Mouse (Mus musculus) cerebellum, adult 9-10 months (tissue): ENCODE data around the gene 4933430I17Rik.
A peak's percentile ranks its signal among the peaks of the same experiment; 100 is the strongest.
"Not testable (repeated sequence)": the region's sequence is repeated elsewhere in the genome, so short reads cannot be mapped to it uniquely, and the experiment has no call there.

Experiments
- DNase-seq: peaks from one replicate; pipeline ENCODE4 v3.0.0; 2022

4933430I17Rik gene

DNA sequence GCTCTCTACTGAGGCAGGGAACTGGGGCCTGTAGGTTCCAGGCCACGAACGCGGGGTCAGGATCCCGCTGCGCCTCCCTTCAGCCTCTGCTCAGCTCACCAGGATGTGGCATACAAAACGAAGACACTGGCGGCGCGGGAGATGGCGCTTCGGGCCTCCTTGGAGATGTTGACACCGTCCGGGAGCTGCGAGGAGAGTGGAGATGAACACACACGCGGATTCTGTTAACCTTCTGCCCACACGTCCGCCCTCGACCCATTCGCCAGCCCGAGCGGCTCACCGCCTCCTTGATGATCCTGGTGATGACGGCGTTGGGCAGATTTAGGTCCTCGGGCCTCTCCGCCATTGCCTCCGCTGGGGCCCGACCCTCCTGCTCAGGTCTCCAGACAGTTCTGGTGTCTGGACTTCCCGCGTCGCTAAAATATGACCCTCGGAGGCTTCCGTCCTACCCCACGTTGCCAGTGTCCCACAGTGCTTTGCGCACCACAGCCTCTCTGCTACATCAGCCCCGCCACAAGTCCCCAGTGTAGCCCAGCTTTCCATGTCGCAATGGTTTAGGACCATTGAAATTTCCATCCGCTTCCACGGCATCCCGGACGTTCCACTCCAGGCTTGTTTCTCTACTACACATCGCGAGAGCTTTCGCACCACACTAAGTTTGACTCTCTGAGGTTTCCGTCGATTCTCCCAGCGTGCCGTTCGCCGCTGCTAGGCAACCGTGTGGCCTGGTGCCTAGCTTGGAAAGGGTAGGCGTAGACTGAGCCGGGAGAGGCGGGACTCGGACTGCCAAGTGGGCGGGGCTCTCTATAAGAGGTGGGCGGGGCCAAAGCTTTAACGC, at the start of gene 4933430I17Rik, which contains the start of gene Pole3:
Gene 4933430I17Rik (plus strand): TSS at position 719 of the 838 bp plus-strand sequence.
Gene Pole3 (minus strand): TSS at position 418 of the 838 bp plus-strand sequence.
- DNase-seq, result peak; percentile 98

- no peak for DNase-seq
These were observed 49.4 kb upstream of the 4933430I17Rik start for GRCm38 (mm10) chr4:62475793-62476192.

DNA sequence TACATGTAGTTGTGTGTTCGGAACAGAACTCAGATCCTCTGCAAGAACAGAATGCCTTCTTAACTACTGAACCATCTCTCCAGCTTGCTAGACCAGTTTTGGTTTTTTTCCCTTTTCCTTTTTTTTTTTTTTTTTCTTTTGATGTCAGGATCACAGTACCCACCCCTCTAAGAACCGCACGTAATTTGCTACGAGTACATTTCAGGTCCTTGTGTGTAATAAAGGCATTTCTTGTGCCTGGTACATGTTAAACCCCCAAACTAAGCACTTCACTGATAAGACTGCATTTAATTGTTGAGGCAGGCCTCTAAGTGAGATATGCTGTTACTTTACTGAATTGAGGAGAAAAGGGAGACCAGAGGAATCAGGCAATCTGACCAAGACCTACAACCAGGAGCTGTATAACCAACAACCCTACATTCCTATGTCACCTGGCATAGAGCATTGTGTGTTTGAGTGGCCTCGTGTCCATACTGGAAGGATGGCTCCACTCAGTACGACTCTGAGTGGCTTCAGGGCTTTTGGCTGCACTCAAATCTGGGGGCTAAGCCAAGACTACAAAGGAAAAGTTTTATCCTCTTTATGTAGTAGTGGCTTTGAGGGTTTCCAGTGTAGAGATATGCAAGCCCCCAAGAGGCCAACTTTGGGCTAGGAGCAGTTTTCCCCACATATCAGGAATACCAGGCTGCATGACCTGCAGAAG, 47.5 kb upstream of the 4933430I17Rik start:
- no peak for DNase-seq

- not testable (repeated sequence) for DNase-seq
These were observed 45.6 kb upstream of the 4933430I17Rik start for GRCm38 (mm10) chr4:62479593-62479936.

- DNase-seq, result no peak
These were observed 45.0 kb upstream of the 4933430I17Rik start, which contains the start of gene Bspry for GRCm38 (mm10) chr4:62479937-62480708. TSS of gene Bspry (plus strand) at chr4:62480053.

GRCm38 (mm10) chr4:62480709-62481605, 44.2 kb upstream of the 4933430I17Rik start:
- no peak for DNase-seq

GRCm38 (mm10) chr4:62484928-62485327, 40.2 kb upstream of the 4933430I17Rik start:
- no peak for DNase-seq

DNA sequence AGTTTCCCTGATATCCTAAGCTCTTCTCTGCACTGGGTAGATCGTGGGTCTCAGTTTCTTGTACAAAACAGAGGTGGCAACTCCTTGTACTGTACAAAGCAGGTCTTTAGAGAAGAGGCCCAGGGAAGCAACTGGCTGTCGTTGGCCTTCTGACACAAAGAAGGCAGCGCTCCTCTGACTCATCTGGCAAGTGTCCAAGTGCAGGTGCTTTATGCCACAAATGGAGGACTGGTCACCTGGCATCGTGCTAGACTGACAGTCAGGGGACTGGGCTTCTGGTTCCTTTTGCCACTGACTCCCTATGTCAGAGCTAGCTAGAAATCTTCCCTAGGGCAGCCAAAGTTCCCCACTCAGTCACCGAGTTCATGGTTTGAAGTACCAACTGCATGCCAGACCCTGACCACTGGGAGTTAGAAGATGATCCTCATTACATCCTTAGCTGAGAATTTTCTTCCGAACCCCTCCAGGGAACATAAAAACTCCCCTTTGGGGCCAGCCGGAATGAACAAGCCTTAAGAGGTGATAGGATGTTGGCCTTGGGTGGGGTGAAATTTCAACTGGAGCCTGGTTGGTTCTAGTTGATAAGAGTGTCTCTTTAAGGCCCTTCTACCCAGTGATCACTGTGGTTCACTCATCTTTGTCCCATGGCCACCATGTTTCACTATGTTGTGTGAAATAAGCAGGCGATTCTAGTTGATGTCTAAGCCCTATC, 39.6 kb upstream of the 4933430I17Rik start:
- DNase-seq, result no peak

GRCm38 (mm10) chr4:62486162-62486696, 38.9 kb upstream of the 4933430I17Rik start:
- no peak for DNase-seq

DNA sequence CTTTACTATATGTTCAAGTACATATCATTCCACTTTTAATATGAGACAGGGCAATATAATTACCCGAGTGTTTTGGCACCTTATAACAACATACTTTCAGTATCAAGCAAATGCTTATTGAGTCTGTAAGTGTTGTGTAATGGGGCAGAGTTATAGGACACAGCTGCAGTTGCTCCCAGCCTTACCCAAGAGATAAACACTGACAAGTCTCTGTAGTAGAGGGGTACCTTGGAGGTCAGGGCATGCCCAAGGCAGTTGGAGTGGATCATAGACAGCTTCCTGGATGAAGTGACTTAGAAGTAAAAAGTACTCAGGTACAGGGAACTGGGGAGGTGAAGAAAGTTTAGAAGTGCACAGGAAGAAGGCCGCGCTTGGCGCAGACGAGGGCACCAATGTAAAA, 38.0 kb upstream of the 4933430I17Rik start:
- no peak for DNase-seq

GRCm38 (mm10) chr4:62487914-62488313, 37.3 kb upstream of the 4933430I17Rik start:
- no peak for DNase-seq

GRCm38 (mm10) chr4:62492682-62493081, 32.5 kb upstream of the 4933430I17Rik start:
- no peak for DNase-seq

DNA sequence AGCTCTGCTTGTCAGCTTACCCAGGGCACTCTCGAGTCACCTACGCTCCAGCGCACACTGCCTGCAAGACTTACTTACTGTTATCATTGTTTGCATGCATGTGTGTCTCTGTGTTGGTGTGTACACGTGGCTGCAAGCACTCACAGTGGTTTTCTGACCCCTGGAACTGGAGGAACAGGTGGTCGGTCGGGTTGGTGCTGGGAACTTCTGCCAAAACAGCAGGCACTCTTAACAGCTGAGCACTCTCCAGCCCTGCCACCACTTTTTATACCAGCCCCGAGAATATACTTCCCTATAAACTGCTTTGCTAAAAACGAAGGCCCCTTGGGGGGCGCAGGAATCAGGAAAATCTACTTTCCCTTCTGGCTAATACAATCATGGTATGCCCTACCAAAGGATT, 30.9 kb upstream of the 4933430I17Rik start:
- no peak for DNase-seq

DNA sequence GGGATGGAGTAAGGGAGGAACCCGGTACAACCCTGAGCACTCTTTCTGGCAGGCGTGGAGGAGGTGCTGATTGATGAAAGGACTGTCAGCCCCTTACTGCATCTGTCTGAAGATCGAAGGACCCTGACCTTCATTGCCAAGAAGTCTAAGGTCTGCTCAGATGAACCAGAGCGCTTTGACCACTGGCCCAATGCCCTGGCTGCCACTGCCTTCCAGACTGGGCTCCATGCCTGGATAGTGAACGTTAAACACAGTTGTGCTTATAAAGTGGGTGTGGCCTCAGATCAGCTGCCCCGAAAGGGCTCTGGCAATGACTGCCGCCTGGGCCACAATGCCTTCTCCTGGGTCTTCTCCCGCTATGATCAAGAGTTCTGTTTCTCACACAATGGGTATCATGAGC, 29.2 kb upstream of the 4933430I17Rik start:
- DNase-seq, result no peak

DNA sequence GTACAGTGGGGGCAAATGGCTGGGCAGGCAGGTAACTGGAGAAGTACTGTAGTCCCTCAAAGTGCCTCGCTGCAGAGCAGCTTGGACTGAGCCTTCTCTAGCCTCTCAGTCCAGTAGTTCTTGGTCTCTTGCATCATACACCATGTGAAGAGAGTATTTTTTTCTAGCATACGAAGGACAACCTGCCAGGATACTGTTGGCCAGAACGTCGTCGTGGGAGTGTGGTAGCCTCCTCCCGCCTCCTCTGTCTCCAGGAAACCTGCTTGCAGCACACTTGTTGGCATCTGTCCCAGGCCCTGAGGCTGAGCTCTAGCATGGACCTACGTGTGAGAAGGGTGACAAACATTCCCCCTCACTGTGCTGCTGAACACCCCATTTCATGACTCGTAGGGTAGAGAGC, 28.4 kb upstream of the 4933430I17Rik start:
- DNase-seq, result peak; percentile 50

DNA sequence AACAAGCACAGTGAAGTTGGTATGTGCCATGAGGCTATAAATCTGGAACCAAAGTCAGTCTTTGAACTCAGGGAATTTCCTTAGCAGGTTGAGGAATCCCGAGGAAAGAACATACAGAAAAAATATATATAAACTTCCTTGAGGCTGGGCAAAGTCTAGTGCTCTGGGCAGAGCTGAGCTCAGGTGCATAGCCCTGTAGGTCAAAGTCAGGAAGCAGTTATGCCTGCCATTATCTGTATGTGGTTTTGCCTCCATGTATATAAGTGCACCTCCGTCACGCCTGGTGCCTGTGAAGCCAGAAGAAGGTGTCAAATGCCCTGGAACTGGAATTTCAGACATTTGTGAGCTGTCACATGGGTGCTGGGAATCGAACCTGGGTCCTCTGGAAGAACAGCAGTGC, 24.4 kb upstream of the 4933430I17Rik start:
- DNase-seq, result peak; percentile 38

- DNase-seq, result peak; percentile 49
These were observed 23.6 kb upstream of the 4933430I17Rik start for GRCm38 (mm10) chr4:62501534-62501933.

DNA sequence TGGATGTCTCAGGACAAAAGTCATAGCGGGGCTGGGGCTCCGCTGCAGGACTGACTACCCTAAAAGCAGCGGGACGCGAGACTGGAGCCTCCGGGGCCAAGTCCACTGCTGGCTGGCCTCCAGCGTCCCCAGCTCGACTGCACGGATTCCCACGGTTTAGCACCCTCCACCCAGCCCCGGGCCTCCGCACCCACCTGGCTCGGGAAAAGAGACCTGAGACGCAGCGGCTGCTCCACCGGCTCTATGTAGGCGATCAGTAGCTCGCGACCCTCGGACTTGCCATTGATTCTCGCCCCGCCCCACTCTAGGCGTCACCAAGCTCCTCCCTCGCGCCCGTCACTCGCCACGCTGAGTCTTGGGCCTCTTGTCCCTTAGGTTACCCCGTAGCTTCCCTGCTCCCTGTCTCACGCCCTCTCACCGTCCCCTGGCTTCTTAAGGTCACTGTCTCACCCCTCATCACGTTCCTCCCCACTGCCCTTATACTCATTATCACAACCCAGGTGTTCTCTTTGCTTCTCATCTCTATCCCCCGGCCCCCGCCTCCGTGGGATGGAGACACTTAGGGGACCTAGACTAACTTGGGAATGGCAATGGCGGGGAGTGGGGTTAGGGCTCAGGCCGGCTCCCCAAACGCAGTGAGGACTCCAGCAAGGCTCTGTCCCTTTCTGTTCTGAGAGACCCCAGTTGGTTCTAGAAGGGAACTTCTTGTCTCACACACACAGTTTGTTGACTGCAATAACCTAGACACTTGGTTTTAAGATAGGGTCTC, 23.0 kb upstream of the 4933430I17Rik start:
- DNase-seq, result peak; percentile 93

GRCm38 (mm10) chr4:62502969-62503368, 22.2 kb upstream of the 4933430I17Rik start:
- DNase-seq, result peak; percentile 53

- no peak for DNase-seq
These were observed 21.7 kb upstream of the 4933430I17Rik start, which contains the start of gene Hdhd3 for GRCm38 (mm10) chr4:62503374-62503970. TSS of gene Hdhd3 (minus strand) at chr4:62503467.
